ENCODE assay signal across 13 mouse cellular contexts in the genomic region with DNA sequence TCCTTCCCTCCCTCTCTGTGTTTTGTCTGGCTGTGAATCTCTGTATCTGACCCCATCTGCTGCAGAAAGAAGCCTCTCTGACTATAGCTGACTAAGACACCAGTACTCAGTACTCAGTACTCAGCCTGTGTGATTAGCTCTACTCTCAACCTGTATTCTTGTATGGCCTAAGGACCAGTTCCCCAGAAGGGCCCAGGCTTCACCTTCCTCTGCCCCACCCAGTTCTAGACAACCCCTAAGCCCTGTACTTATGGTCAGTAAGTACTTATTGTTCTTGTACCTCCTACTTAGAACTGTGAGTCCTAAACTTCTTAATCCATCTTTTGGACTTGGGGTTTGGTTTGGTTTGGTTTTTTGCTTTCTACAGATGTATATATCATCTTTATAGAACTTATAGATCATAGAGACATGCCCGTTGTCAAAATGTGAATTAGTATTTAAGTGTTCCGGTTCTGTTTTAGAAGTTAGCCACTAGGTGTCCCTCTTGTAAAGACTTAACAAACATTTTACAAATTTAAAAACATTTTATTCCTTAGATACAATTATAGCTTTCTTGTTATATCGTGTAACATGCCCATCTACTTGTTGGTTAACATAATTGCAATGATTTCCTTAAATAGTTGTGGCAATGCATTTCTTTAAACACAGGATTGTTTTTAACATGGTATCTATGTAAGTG. TPM values are rescaled to one million over a fixed set of nuclear protein-coding genes. Genes with fewer than 3 reads are reported as not detected.
DNase-seq lines count a peak whose midpoint lies in the region; ATAC-seq and TF ChIP-seq lines count a peak whose summit lies in the region.
"Had no signal": no experiment of that assay in that cellular context is flagged by ENCODE, and none has a peak within 500 bp of the region (broad histone marks: within the 10 kb centered on the region; RNA-seq: fewer than 3 reads in every experiment).

No protein-coding gene starts in this region.

- no peak overlapping the region for H3K27ac ChIP-seq in midbrain, postnatal 0 days (ENCODE audit: low read depth, low read length)
- H3K27ac ChIP-seq: limb, embryonic 15.5 days had no signal

- H3K4me3 ChIP-seq in lung, adult 2 months (replicated peaks; ENCODE audit: extremely low read depth, low read depth, low read length): no peak overlapping the region
- no peak overlapping the region for H3K4me3 ChIP-seq in midbrain, postnatal 0 days (ENCODE audit: low read depth, low read length)
- H3K4me3 ChIP-seq: limb, embryonic 15.5 days; myocyte had no signal

- no peak overlapping the region for H3K4me2 ChIP-seq in midbrain, postnatal 0 days (ENCODE audit: low read depth, low read length, poor library complexity, severe bottlenecking)
- H3K4me2 ChIP-seq: limb, embryonic 15.5 days had no signal

- H3K9ac ChIP-seq in midbrain, postnatal 0 days (replicated peaks; ENCODE audit: low read length, poor library complexity, severe bottlenecking): no peak overlapping the region
- H3K9ac ChIP-seq: limb, embryonic 15.5 days had no signal

- no peaks in the 10 kb centered on the region for H3K4me1 ChIP-seq in lung, adult 2 months (ENCODE audit: control insufficient read depth, insufficient read depth, low read length)
- no peaks in the 10 kb centered on the region for H3K4me1 ChIP-seq in midbrain, postnatal 0 days (ENCODE audit: insufficient read depth, low read length)
- H3K4me1 ChIP-seq: limb, embryonic 15.5 days had no signal

- TF ChIP-seq POLR2A in lung, adult 2 months (IDR thresholded peaks at IDR 0.05; ENCODE audit: borderline replicate concordance, extremely low read depth, low read depth, low read length): no peak

- DNase-seq in heart, adult 11 months: peak; percentile 57
- DNase-seq in heart, postnatal 25 days (ENCODE audit: low spot score): no peak
- DNase-seq in lung, adult 2 months: no peak
- no peak for DNase-seq in lung, adult 18-20 months
- peak; percentile 10 for DNase-seq in brain, embryonic 18.5 days (ENCODE audit: low read depth, low spot score)
- DNase-seq in midbrain, postnatal 0 days (ENCODE audit: low spot score): peak; percentile 56
- no peak for DNase-seq in cerebellum, adult 18-20 months
- DNase-seq: adrenal gland, adult 2 months; cerebellum, postnatal 25 days; thymus, adult 18-20 months had no signal

- no peak for ATAC-seq in midbrain, postnatal 0 days (ENCODE audit: low FRiP score)
- no peak for ATAC-seq in frontal cortex, adult (ENCODE audit: low TSS enrichment)

- peaks cover 30% of the 10 kb centered on the region for H3K36me3 ChIP-seq in midbrain, postnatal 0 days (ENCODE audit: insufficient read depth, low read length)

- intact Hi-C loops in heart, postnatal 25 days (cut with DNase I): loop anchor here (1.0 to 2.0 kb wide), 3 partner anchors 65 to 322 kb away; a partner anchor contains a TSS

- peak; percentile 28; the same call in 1 of the 2 replicates for TF ChIP-seq CTCF in lung, adult 2 months (IDR thresholded peaks at IDR 0.05; ENCODE audit: insufficient read depth, low read length)
- TF ChIP-seq CTCF in midbrain, postnatal 0 days (IDR thresholded peaks at IDR 0.05): peak; percentile 75

- 25% methylated on average over 3 of the region's 3 CpGs for WGBS in lung, adult 2 months
- 52% methylated on average over 3 of the region's 3 CpGs for WGBS in midbrain, postnatal 0 days

- no peaks in the 10 kb centered on the region for H3K9me3 ChIP-seq in midbrain, postnatal 0 days (ENCODE audit: low read length)
- H3K9me3 ChIP-seq: limb, embryonic 15.5 days had no signal

- no peaks in the 10 kb centered on the region for H3K27me3 ChIP-seq in midbrain, postnatal 0 days (ENCODE audit: insufficient read depth, low read length)
- H3K27me3 ChIP-seq: limb, embryonic 15.5 days had no signal

RNA-seq across cellular contexts. Expression of a gene that starts 7.7 kb away (rescaled TPM):
- 10 to 100 TPM; 10.5 to 11.1 TPM for total RNA-seq in heart, postnatal 25 days (2021)
- polyA plus RNA-seq in lung, adult 2 months (2012; rRNA removed): 1.8 and 4.2 TPM in 2 replicates
- total RNA-seq in midbrain, postnatal 0 days (2014; rRNA removed): 8.1 and 12.0 TPM in 2 replicates
- 34.6 and 36.6 TPM in 2 replicates for polyA plus RNA-seq in midbrain, postnatal 0 days (2015; fragmentation: Nextera tagmentation; extraction: Ambion mirVana)

Comparison
In these comparisons a context has a peak if more than half of its experiments do, and no peak if none do; other contexts are left out.
1. DNase-seq: peak in heart, adult 11 months (single experiment), brain, embryonic 18.5 days (single experiment) and midbrain, postnatal 0 days (single experiment); none in heart, postnatal 25 days (single experiment), lung, adult 2 months (single experiment), lung, adult 18-20 months (0 of 2) and cerebellum, adult 18-20 months (0 of 2).